Mouse (Mus musculus) cortical plate, adult 2 months (tissue): ENCODE measurements at regions not wholly inside any gene's neighbourhood (a gene's known extent, or its start where the extent isn't known, plus 50 kb on each side); places are given as distances from the start of the nearest gene placed in this dataset.

Experiments used
- CTCF ChIP-seq: fragments of 200-500 bp; IDR thresholded peaks from 2 replicates; pipeline ENCODE4 v1.5.1; 2011; ENCODE audit warnings: mild to moderate bottlenecking, control low read depth, low read length; ENCODE audit not compliant: insufficient read depth; ENCODE audit errors: extremely low read depth
- POLR2A ChIP-seq: fragments of 200-500 bp; IDR thresholded peaks from 2 replicates; pipeline ENCODE4 v1.6.1; 2011; ENCODE audit warnings: mild to moderate bottlenecking, low read length, control low read depth; ENCODE audit not compliant: insufficient read depth; ENCODE audit errors: extremely low read depth

DNA sequence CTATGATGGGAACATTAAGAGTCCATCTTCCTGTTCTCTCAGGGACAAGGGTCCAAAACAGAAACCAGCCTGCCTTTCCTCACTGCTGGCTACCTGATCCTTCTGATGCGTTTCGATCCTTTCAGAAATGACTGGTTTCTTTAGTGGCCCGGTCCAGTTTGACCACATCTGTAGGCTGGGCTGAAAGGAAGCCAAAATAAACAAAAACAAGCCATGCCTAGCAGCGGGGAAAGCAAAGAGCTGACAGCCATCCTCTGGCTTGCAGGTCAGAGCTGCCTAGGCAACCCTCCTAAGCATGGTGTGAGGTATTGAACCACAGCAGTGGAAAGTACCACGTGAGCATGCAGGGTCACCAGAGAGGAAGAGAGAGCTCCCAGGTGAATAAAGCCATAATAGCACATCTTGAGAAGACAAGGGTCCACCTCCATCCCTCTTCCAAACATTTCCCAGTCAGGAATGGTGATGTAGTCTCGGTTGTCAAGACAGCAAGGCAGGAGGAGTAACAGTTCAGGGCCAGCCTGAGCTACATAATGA lies 146.6 kb downstream of the Rybp start:
- TF ChIP-seq CTCF: no peak
- TF ChIP-seq POLR2A: no peak
